Mouse (Mus musculus) myocyte (in vitro differentiated cells): Measurements from ENCODE around the gene Fam241a.

Experiments used
- CEBPB ChIP-seq: IDR thresholded peaks from 2 replicates; pipeline ENCODE4 v1.6.1; 2011; ENCODE audit warnings: mild to moderate bottlenecking, moderate library complexity; ENCODE audit not compliant: poor library complexity, insufficient read depth, severe bottlenecking
- E2F4 ChIP-seq: IDR thresholded peaks from one replicate; pipeline ENCODE4 v1.6.1; 2011; ENCODE audit warnings: mild to moderate bottlenecking, control low read depth, moderate library complexity; ENCODE audit not compliant: insufficient read depth
- MAX ChIP-seq: IDR thresholded peaks from one replicate; pipeline ENCODE4 v1.6.1; 2011; ENCODE audit warnings: low read depth, mild to moderate bottlenecking, control low read depth
- MYOD1 ChIP-seq, 3 experiments: IDR thresholded peaks; one replicate each; pipeline ENCODE4 v1.6.1; 2011; ENCODE audit warnings: control low read depth in 2 of 3, low read depth in 2 of 3, mild to moderate bottlenecking in 2 of 3, moderate library complexity in 1 of 3; ENCODE audit not compliant: insufficient read length in 2 of 3, control insufficient read depth in 1 of 3
- MYOG ChIP-seq, 3 experiments: IDR thresholded peaks; one replicate each; pipeline ENCODE4 v1.6.1; 2011; ENCODE audit warnings: control low read depth in 2 of 3, low read depth in 2 of 3, mild to moderate bottlenecking in 2 of 3; ENCODE audit not compliant: insufficient read length in 2 of 3, control insufficient read depth in 1 of 3, insufficient read depth in 1 of 3
- POLR2A ChIP-seq: IDR thresholded peaks from one replicate; pipeline ENCODE4 v1.6.1; 2011; ENCODE audit warnings: low read depth, mild to moderate bottlenecking, control low read depth, moderate library complexity; ENCODE audit not compliant: insufficient read length
- POLR2AphosphoS2 ChIP-seq: IDR thresholded peaks from one replicate; pipeline ENCODE4 v1.6.1; 2011; ENCODE audit warnings: low read depth, control low read depth; ENCODE audit not compliant: insufficient read length
- REST ChIP-seq: IDR thresholded peaks from one replicate; pipeline ENCODE4 v1.6.1; 2011; ENCODE audit warnings: mild to moderate bottlenecking, control low read depth, moderate library complexity; ENCODE audit not compliant: insufficient read depth, insufficient read length
- TCF12 ChIP-seq: IDR thresholded peaks from one replicate; pipeline ENCODE4 v1.6.1; 2011; ENCODE audit warnings: mild to moderate bottlenecking, control low read depth; ENCODE audit not compliant: poor library complexity, insufficient read depth, severe bottlenecking
- TCF3 ChIP-seq: IDR thresholded peaks from one replicate; pipeline ENCODE4 v1.6.1; 2011; ENCODE audit warnings: low read depth, control low read depth; ENCODE audit not compliant: insufficient read length
- USF1 ChIP-seq: IDR thresholded peaks from one replicate; pipeline ENCODE4 v1.6.1; 2011; ENCODE audit warnings: low read depth, mild to moderate bottlenecking, control low read depth, moderate library complexity

- TF ChIP-seq POLR2A (no peak), MYOG (IDR thresholded peaks at IDR 0.05; ENCODE audit: control insufficient read depth in 1 of 3, insufficient read depth in 1 of 3, insufficient read length in 2 of 3, low read depth in 2 of 3) (no peak), CEBPB (no peak), POLR2AphosphoS2 (no peak), MAX (no peak), E2F4 (no peak), USF1 (no peak), TCF12 (no peak), MYOD1 (IDR thresholded peaks at IDR 0.05; ENCODE audit: control insufficient read depth in 1 of 3, insufficient read length in 2 of 3, low read depth in 2 of 3) (no peak), REST (no peak), TCF3 (no peak)
These were observed 21.1 kb downstream of the Fam241a start for GRCm38 (mm10) chr3:127875059-127875458.
